Mouse (Mus musculus) testis, adult 2 months (tissue): ENCODE measurements at regions not wholly inside any gene's neighbourhood (a gene's known extent, or its start where the extent isn't known, plus 50 kb on each side); places are given as distances from the start of the nearest gene placed in this dataset.

Experiments used
- H3K27ac ChIP-seq: fragments of 200-500 bp; 2 replicates; pipeline ENCODE4 v1.5.1; 2012; ENCODE audit warnings: low read depth, low read length; ENCODE audit not compliant: control insufficient read depth, insufficient read depth
- H3K27me3 ChIP-seq: fragments of 200-500 bp; 2 replicates; pipeline ENCODE4 v1.6.1; 2012; ENCODE audit warnings: mild to moderate bottlenecking, low read length, moderate library complexity; ENCODE audit not compliant: control insufficient read depth, insufficient read depth
- H3K36me3 ChIP-seq: fragments of 200-500 bp; 2 replicates; pipeline ENCODE4 v1.6.1; 2012; ENCODE audit warnings: mild to moderate bottlenecking, low read length; ENCODE audit not compliant: control insufficient read depth, insufficient read depth
- H3K4me1 ChIP-seq: fragments of 200-500 bp; 2 replicates; pipeline ENCODE4 v1.6.1; 2012; ENCODE audit warnings: low read length; ENCODE audit not compliant: control insufficient read depth, insufficient read depth
- H3K4me3 ChIP-seq: fragments of 200-500 bp; 2 replicates; pipeline ENCODE4 v1.5.1; 2012; ENCODE audit warnings: low read depth, mild to moderate bottlenecking, low read length, moderate library complexity, mixed read lengths; ENCODE audit not compliant: control insufficient read depth
- CTCF ChIP-seq: fragments of 200-500 bp; IDR thresholded peaks from 2 replicates; pipeline ENCODE4 v1.5.1; 2012; ENCODE audit warnings: low read depth, mild to moderate bottlenecking, inconsistent platforms, low read length, moderate library complexity; ENCODE audit not compliant: control insufficient read depth, insufficient read depth, insufficient replicate concordance
- POLR2A ChIP-seq: fragments of 200-500 bp; IDR thresholded peaks from 2 replicates; pipeline ENCODE4 v1.6.1; 2012; ENCODE audit warnings: low read depth, mild to moderate bottlenecking, inconsistent platforms, low read length, moderate library complexity; ENCODE audit not compliant: control insufficient read depth

GRCm38 (mm10) chr10:24981763-24982162, 54.5 kb upstream of the Arg1 start:
- no peaks in the 10 kb centered on the region for H3K36me3 ChIP-seq
- H3K27ac ChIP-seq: no peak overlapping the region
- no peaks in the 10 kb centered on the region for H3K27me3 ChIP-seq
- no peaks in the 10 kb centered on the region for H3K4me1 ChIP-seq
- TF ChIP-seq POLR2A: no peak
- no peak for TF ChIP-seq CTCF
- H3K4me3 ChIP-seq: no peak overlapping the region
